Mouse (Mus musculus): ENCODE measurements around the gene Rasgrf2.

DNA sequence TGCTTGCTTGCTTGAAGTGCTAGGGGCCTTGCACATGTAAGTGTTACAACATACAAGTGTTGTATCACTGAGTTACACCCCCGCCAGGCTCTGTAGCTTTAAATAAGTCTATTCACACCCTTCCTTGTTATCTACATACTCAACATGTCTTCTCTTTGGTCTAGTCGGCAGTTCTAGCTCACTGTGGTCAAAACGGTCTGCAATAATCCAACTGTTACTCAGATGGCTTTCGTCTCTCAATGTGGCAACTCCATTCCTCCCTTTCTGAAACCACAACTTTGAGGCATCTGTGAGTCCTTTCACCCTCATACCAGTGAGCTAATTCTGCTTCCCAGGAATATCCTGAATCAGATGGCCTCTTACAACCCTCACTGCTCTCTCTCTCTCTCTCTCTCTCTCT is 17.4 kb upstream of the Rasgrf2 start:
- no peak for TF ChIP-seq MAX (IDR thresholded peaks at IDR 0.05)
- TF ChIP-seq CTCF (IDR thresholded peaks at IDR 0.05; ENCODE audit: control insufficient read depth, insufficient read depth, insufficient read length), result no peak
- no peak for TF ChIP-seq USF1 (IDR thresholded peaks at IDR 0.05; ENCODE audit: low read depth)
- TF ChIP-seq FOSL1 (IDR thresholded peaks at IDR 0.05; ENCODE audit: insufficient read depth, low read length, poor library complexity, severe bottlenecking), result no peak
- TF ChIP-seq CEBPB (IDR thresholded peaks at IDR 0.05; ENCODE audit: low read depth), result no peak

Measured in C2C12 (cell line).